Mouse (Mus musculus): ENCODE measurements around the gene Clmn.

DNA sequence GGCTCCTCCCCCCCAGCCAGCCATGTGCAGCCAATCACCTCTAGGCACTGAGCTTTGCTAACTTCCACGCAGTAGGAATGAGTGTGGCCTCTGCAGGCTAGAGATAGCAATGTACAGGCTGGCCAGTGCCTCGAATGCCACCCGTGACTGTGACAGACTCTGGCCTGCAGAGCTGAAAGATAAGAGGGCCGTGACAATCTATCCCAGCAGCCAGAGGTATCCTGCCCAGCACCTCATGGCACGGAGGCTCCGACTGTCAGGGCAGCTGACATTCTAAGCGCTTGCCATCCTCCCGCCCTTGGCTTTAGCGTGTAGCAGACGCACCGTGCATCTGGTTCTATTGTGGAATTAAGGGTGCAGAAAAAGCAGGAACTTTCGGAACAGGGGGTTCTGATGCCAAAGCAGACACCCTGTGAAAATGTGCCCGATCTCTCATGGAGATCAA, 26.9 kb downstream of the Clmn start:
- TF ChIP-seq EP300 (IDR thresholded peaks at IDR 0.05) (no peak), CTCF (IDR thresholded peaks at IDR 0.05) (no peak)
